Mouse (Mus musculus): ENCODE measurements around the gene Ttll5. TPM values are rescaled to one million over a fixed set of nuclear protein-coding genes. Genes with fewer than 3 reads are reported as not detected.

Gene Ttll5
- total RNA-seq (2021): 10 to 100 TPM; 13.2 to 15.8 TPM
- long read RNA-seq, experiment 1, partial matches to known transcripts: 0 of 2 reads
- long read RNA-seq, experiment 1, other reads (novel, unspliced or antisense): 2 of 2 reads
- long read RNA-seq, experiment 2, partial matches to known transcripts: 0 of 2 reads
- long read RNA-seq, experiment 2, other reads (novel, unspliced or antisense): 2 of 2 reads

GRCm38 (mm10) chr12:85824438-85825264, at the start of gene Ttll5, which contains the start of gene Erg28:
Gene Ttll5 (plus strand): TSS chr12:85824659.
Gene Erg28 (minus strand): TSS chr12:85824550.
- peak; percentile 95 to 96 for DNase-seq

DNA sequence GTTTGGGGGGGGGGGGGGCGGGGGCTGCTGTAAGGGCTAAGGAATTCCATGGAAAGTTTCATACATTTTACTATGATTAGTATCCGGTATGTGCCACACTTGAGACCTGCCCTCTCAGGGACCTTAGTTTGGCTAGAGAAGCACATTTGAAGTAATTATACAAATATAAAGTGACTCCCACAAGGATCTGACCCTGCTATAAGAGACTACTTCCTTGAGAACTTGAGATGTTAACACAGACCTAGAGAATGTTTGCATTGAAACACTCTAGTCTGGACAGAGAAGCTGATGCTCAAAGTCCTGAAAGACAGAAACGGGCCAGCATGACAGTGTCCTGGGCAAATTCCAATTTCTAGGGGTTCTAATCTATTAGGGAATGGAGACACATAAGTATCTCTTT, 45.5 kb upstream of the Ttll5 start:
- no peak for DNase-seq

DNA sequence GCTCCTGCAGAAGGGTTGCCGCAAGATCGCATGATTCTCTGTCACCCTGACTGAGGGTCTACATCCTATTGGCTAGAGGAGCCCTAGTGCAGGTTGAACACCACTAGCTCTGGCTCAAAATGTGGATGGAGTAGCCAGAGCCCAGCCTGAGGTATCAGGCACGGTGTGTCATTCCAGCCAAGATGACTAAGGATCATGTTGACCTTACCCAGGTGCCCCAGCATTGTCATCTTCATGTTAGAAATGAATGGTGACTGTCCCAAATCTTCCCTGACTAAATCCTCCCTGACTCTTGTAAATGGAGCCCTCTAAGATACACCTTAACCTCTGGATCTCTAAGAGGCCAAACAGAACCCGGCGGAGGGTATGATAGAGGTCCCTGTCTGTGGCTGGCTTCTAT, 44.8 kb upstream of the Ttll5 start:
- DNase-seq: no peak

DNA sequence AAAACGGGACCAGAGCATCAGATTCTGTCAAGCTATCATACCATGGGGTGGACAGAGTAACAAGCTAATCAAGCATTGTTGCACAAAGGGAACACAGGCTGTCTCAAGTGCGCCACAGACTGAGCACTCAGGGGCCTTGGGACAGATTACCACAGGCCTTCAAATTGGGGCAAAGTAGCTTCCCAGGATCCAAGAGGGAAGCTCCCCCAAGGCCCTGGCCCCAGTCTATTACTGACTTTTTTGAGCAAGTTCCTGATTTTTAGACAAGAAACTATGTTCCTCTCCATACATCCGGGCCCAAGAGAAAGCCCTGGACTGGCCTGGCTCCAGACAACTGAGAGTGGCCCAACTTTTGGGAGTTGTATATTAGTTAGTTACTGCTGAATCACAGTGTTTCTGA, 42.9 kb upstream of the Ttll5 start:
- DNase-seq: no peak

GRCm38 (mm10) chr12:85784916-85785815, 39.3 kb upstream of the Ttll5 start:
- DNase-seq: peak in 1 of 2 experiments; percentile 58

DNA sequence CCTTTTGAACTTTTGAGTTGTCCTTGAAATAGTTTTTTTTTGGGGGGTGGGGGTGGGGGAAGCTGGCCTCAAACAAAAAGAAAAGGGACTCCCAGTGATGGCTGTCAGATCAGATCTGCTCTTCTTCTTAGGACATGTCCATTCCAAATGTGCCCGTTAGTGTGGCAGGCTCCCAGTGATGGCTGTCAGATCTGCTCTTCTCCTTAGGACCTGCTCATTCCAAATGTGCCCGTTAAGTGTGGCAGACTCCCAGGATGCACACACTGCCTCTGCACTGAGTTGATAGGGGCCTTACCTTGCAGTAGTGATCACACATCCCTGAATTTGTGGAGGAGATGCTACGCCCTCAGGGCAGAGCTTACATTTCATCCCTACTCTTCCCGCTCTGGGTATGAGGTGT, 32.3 kb upstream of the Ttll5 start:
- DNase-seq: no peak

- DNase-seq: peak; percentile 46 to 59
These were observed 31.6 kb upstream of the Ttll5 start for GRCm38 (mm10) chr12:85792821-85793346.

- no peak for DNase-seq
These were observed 30.4 kb upstream of the Ttll5 start for GRCm38 (mm10) chr12:85794094-85794493.

DNA sequence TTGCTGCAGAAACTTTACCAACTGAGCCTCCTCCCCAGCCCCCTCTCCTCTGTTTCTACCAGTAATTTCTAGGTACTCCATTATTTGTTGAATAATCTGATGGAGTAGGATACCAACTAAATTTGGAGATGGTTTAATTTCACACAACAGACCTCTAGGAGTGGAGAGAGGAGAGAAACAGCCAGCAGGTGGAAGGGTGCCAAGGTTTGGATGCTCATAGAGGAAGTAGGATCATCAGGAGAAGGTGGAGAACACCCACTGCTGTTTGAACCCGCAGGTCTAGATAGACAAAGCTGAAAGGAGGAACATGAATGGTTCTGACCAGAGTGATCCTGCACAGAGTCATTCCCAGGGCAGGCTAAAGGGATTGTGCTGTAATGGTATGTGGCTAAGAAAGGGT, 28.9 kb upstream of the Ttll5 start:
- no peak for DNase-seq

GRCm38 (mm10) chr12:85800031-85800430, 24.4 kb upstream of the Ttll5 start:
- no peak for DNase-seq

DNA sequence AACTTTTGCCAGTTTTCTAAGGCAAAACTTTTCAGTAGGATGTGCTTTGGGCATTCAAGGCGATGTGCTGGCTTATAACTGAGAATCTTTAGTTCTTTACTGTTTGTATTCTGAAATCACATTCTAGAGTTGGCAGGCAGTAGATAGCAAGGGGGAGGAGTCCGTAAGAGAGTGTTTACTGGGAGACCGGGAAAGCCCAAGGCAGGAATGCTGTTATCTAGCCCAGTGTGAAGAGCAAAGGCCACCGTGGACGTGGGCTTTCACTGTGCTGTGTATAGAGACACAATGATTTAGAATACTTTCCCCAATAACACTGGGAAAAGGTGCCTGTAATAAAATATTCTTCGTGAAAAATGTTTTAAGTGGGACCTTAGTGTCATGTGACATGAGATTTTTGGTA, 14.7 kb upstream of the Ttll5 start:
- no peak for DNase-seq

DNA sequence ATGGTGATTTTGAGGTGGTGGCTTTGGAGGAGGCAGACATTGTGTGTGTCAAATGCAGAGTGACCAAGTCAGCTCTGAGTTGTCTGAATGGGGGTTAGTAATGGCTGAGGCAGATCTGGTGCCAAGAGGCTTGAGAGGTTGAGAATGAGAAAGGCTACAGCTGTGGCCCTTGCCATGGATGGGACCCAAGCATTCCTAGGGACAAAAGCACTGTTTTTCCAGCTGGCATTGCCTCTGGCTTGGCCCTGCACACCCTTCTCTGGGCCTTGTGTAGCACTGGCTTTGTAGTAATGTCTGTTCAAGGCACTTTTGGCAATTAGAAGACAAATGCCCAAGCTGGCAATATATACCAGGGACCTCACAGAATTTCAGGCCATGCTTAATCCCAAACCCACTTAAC, 13.5 kb upstream of the Ttll5 start:
- no peak for DNase-seq

GRCm38 (mm10) chr12:85811676-85812075, 12.8 kb upstream of the Ttll5 start:
- DNase-seq: no peak

DNA sequence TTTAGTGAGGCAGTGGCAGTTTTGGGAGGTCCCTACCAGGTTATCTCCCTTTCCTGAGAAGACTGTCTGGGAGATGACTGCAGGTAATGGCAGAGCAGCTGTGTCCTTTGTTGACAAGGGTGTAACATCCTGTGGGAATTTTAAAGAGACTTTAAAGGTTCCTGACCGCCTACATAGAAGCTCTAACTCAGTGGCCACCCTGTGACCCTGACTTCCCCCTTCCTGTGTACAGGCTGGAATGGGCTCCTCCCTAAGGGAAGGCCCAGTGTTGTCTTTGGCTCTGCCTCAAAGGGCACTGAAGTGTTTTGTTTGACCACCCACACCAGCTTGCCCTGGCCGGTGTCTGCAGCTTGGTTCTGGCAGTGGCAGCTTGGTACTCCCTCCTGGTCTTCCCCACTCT, 10.9 kb upstream of the Ttll5 start:
- DNase-seq: peak; percentile 62 to 85

DNA sequence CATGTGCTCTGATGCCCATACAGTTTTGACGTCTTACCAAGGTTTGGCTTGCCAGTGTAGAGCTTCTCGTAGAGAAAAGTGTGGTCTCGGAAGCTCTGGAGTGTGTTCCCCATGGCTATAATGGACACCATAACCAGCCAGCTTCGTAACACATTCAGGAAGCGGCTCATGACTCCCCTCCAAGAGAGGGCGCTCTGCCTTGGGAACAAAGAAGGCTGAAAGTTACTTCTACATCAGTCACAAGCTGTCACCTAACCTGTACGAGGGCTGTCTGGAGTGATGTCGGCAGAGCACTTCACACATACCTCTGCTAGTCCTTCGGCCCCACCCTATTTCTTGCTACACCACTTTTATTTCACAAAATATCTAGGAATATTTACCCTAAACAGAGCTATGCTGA, 2.4 kb upstream of the Ttll5 start:
- no peak for DNase-seq

GRCm38 (mm10) chr12:85825361-85825760, 902 bp downstream of the Ttll5 start:
- no peak for DNase-seq

DNA sequence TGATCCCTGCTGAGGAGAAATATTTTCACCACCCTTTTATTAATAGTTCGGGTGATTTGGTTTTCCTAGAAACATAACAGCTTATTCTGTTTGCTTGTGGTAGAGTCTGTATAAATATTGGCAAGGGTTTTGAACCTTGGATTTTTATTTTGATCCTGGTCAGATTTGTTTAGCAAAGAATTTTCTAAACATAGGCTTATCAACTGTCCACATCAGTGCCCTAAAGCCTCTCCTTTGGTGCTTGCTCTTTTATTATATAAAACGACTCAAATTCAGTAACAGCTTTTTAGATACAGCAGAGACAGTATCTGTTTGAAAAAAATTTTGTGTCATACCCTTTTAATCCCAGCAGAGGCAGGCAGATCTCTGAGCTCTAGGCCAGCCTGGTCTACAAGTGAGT, 1.4 kb downstream of the Ttll5 start:
- DNase-seq: no peak

DNA sequence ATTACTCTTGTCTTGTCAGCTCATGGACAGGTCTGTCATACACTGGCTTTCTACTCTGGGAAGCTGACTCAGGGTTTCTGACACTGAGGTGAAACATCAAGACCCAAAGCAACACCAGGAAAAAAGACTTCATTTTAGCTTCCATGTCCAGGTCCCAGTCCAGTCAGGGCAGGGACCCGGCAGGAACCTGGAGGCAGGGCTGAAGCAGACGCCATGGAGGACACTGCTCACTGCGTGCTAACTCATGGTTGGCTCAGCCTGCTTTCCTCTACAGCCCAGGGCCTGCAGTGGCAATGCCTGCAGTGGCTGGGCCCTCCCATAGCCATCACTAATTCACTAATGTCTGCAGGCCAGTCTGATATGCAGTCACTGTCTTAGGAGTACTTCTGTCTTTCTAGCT, 4.4 kb downstream of the Ttll5 start:
- DNase-seq: no peak

DNA sequence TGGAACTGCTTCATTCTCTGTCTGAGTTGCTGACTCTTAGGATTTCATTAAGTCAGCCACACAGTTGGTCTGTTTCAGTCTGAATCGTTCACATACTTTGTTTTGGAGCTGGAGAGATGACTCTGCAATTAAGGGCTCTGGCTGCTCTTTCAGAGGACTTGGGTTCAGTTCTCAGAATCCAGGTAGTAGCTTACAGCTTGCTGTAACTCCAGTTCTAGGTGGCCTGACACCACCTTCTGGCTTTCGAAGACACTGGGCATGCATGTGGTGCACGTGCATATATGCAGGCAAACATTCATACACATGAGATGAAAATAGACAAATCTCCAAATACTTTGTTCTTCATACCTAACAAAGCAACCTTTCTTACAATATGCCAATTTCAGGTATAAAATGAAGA, 5.4 kb downstream of the Ttll5 start:
- DNase-seq: no peak

DNA sequence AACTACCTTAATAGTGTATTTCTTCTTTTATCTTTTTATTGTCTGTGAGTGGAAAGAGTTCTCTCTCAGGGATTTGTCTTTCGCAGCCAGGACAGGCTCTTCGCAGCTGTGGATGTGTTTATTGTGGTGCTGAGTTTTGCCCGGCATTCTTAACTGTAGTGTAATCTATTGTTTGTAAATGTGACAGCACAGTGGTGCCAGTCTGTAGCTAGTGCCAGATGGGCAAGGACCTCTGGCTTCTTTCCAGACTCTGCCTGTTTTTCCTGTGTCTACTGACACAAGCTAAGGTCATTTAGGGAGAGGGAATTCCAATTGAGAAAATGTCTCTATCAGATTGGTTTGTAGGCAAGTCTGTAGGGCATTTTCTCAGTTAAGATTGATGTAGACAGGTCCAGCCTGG, 6.2 kb downstream of the Ttll5 start:
- DNase-seq: peak; percentile 56 to 58

GRCm38 (mm10) chr12:85834543-85834942, 10.1 kb downstream of the Ttll5 start:
- DNase-seq: no peak

GRCm38 (mm10) chr12:85837765-85838164, 13.3 kb downstream of the Ttll5 start:
- DNase-seq: no peak

Data from heart, adult 18-20 months (tissue).